Mouse (Mus musculus) myocyte (in vitro differentiated cells): ENCODE measurements around the gene Glis3. TPM values are rescaled to one million over a fixed set of nuclear protein-coding genes. Genes with fewer than 3 reads are reported as not detected.

Experiments
- H3K27me3 ChIP-seq: one replicate; pipeline ENCODE4 v1.6.1; 2011; ENCODE audit not compliant: control insufficient read depth, insufficient read depth, insufficient read length
- H3K36me3 ChIP-seq: one replicate; pipeline ENCODE4 v1.6.1; 2011; ENCODE audit not compliant: control insufficient read depth, insufficient read depth
- H3K4me2 ChIP-seq: one replicate; pipeline ENCODE4 v1.6.1; 2011; ENCODE audit warnings: low read depth, control low read depth
- H3K4me3 ChIP-seq: one replicate; pipeline ENCODE4 v1.5.1; 2011; ENCODE audit warnings: mild to moderate bottlenecking, control low read depth, moderate library complexity
- H3K79me2 ChIP-seq: one replicate; pipeline ENCODE4 v1.6.1; 2011; ENCODE audit not compliant: control insufficient read depth, insufficient read depth
- H3ac ChIP-seq: one replicate; pipeline ENCODE4 v1.6.1; 2011; ENCODE audit not compliant: control insufficient read depth, insufficient read length
- CEBPB ChIP-seq: IDR thresholded peaks from 2 replicates; pipeline ENCODE4 v1.6.1; 2011; ENCODE audit warnings: mild to moderate bottlenecking, moderate library complexity; ENCODE audit not compliant: poor library complexity, insufficient read depth, severe bottlenecking
- E2F4 ChIP-seq: IDR thresholded peaks from one replicate; pipeline ENCODE4 v1.6.1; 2011; ENCODE audit warnings: mild to moderate bottlenecking, control low read depth, moderate library complexity; ENCODE audit not compliant: insufficient read depth
- MAX ChIP-seq: IDR thresholded peaks from one replicate; pipeline ENCODE4 v1.6.1; 2011; ENCODE audit warnings: low read depth, mild to moderate bottlenecking, control low read depth
- MYOD1 ChIP-seq, 3 experiments: IDR thresholded peaks; one replicate each; pipeline ENCODE4 v1.6.1; 2011; ENCODE audit warnings: control low read depth in 2 of 3, low read depth in 2 of 3, mild to moderate bottlenecking in 2 of 3, moderate library complexity in 1 of 3; ENCODE audit not compliant: insufficient read length in 2 of 3, control insufficient read depth in 1 of 3
- MYOG ChIP-seq, 3 experiments: IDR thresholded peaks; one replicate each; pipeline ENCODE4 v1.6.1; 2011; ENCODE audit warnings: control low read depth in 2 of 3, low read depth in 2 of 3, mild to moderate bottlenecking in 2 of 3; ENCODE audit not compliant: insufficient read length in 2 of 3, control insufficient read depth in 1 of 3, insufficient read depth in 1 of 3
- POLR2A ChIP-seq: IDR thresholded peaks from one replicate; pipeline ENCODE4 v1.6.1; 2011; ENCODE audit warnings: low read depth, mild to moderate bottlenecking, control low read depth, moderate library complexity; ENCODE audit not compliant: insufficient read length
- POLR2AphosphoS2 ChIP-seq: IDR thresholded peaks from one replicate; pipeline ENCODE4 v1.6.1; 2011; ENCODE audit warnings: low read depth, control low read depth; ENCODE audit not compliant: insufficient read length
- REST ChIP-seq: IDR thresholded peaks from one replicate; pipeline ENCODE4 v1.6.1; 2011; ENCODE audit warnings: mild to moderate bottlenecking, control low read depth, moderate library complexity; ENCODE audit not compliant: insufficient read depth, insufficient read length
- SRF ChIP-seq: IDR thresholded peaks from one replicate; pipeline ENCODE4 v1.6.1; 2011; ENCODE audit warnings: low read depth; ENCODE audit not compliant: control insufficient read depth, insufficient read length
- TCF12 ChIP-seq: IDR thresholded peaks from one replicate; pipeline ENCODE4 v1.6.1; 2011; ENCODE audit warnings: mild to moderate bottlenecking, control low read depth; ENCODE audit not compliant: poor library complexity, insufficient read depth, severe bottlenecking
- TCF3 ChIP-seq: IDR thresholded peaks from one replicate; pipeline ENCODE4 v1.6.1; 2011; ENCODE audit warnings: low read depth, control low read depth; ENCODE audit not compliant: insufficient read length
- USF1 ChIP-seq: IDR thresholded peaks from one replicate; pipeline ENCODE4 v1.6.1; 2011; ENCODE audit warnings: low read depth, mild to moderate bottlenecking, control low read depth, moderate library complexity
- polyA plus RNA-seq: library from polyadenylated mRNA; unstranded; fragments of >200 nt; fragmentation: generic; extraction: Trizol; gene quantifications from one replicate; pipeline ENCODE4 v1.2.1, GENCODE M21; 2012; ENCODE audit warnings: missing spikeins

Glis3 gene
- polyA plus RNA-seq, 1 experiment, result 0.79 TPM

DNA sequence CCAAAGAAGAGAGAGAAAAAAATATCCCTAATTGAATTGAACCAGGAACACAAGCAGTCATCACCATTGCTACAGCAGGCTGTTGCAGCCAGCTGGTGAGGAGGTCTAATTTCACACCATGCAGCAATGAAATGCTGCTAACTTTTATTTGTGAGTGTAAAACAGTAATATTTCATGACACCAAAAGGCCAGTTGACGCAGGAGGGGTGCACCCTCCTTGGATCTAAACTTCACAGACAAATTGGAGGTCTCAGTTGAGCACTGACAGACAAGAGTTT is 284.4 kb downstream of the Glis3 start:
- TF ChIP-seq MYOG (IDR thresholded peaks at IDR 0.05; ENCODE audit: control insufficient read depth in 1 of 3, insufficient read depth in 1 of 3, insufficient read length in 2 of 3, low read depth in 2 of 3) (no peak), REST (no peak), MYOD1 (IDR thresholded peaks at IDR 0.05; ENCODE audit: control insufficient read depth in 1 of 3, insufficient read length in 2 of 3, low read depth in 2 of 3) (no peak), CEBPB (no peak), SRF (no peak), POLR2A (no peak), POLR2AphosphoS2 (no peak), TCF3 (no peak), MAX (no peak), E2F4 (no peak), TCF12 (no peak)
- H3K4me2 ChIP-seq, result no peak overlapping the region
- H3K36me3 ChIP-seq, result no peaks in the 10 kb centered on the region
- no peak overlapping the region for H3ac ChIP-seq
- H3K4me3 ChIP-seq, result no peak overlapping the region
- H3K79me2 ChIP-seq, result no peaks in the 10 kb centered on the region
- H3K27me3 ChIP-seq, result no peaks in the 10 kb centered on the region

DNA sequence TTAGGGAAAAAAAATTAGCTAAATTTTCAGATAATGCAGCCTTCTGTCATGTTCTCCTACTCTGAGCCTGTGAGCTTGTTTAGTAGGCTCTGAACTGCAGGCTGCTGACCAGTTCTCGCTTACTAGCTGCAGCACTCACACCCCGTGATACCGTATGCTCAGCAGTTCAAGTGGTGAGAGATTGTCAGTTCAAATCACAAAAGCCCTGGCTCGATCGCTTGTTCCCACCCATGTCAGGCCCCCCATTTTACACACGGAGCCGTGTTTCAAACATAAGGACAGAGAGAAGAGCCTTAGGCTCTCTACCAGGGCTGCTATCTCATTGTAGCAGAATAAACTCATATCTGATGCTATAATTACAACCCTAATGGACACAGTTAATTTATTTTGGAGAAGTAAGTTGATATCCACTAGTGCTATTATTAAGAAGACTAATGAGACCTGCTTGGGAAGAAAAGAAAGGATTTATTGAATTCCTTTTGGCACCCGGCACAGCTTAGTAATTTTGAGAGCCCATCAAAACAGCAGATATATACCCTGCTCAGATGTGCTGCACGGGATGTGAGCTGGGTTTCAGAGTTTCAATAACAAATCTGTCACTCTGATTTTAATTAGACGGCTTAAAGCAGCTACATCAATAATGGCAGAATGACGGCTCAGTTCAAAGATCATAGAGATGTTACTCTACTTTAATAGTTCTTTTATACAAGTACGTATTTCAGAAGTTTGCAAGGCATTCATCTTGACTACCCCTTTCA is 284.9 kb downstream of the Glis3 start:
- TF ChIP-seq POLR2A (no peak), MYOD1 (IDR thresholded peaks at IDR 0.05; ENCODE audit: control insufficient read depth in 1 of 3, insufficient read length in 2 of 3, low read depth in 2 of 3) (no peak), TCF12 (no peak), TCF3 (no peak), MYOG (IDR thresholded peaks at IDR 0.05; ENCODE audit: control insufficient read depth in 1 of 3, insufficient read depth in 1 of 3, insufficient read length in 2 of 3, low read depth in 2 of 3) (no peak), SRF (no peak)
- H3K4me2 ChIP-seq, result no peak overlapping the region

DNA sequence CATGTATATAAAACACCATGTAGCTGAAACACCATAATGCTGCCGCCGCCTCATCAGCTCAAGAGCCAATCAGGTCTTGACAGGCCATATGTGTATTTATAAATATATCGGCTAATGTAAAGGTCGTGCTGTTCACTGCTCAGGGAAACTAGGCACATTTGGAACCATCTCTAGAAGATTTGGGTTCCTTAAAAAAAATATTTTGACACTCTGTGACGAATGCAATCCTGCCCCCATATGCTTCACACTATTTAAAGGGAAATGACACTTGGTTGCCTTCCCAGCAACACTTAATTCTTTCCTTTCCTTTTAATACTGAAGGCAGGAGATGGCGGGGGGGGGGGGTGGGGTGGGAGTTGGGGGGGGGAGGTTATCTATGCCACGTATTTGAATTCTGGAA is 286.1 kb downstream of the Glis3 start:
- TF ChIP-seq USF1 (no peak), POLR2AphosphoS2 (no peak), E2F4 (no peak), SRF (no peak), POLR2A (no peak), CEBPB (no peak), REST (no peak), MAX (no peak), MYOD1 (IDR thresholded peaks at IDR 0.05; ENCODE audit: control insufficient read depth in 1 of 3, insufficient read length in 2 of 3, low read depth in 2 of 3) (no peak)
- H3K4me2 ChIP-seq, result no peak overlapping the region
- H3K79me2 ChIP-seq, result no peaks in the 10 kb centered on the region
- no peaks in the 10 kb centered on the region for H3K27me3 ChIP-seq
- no peak overlapping the region for H3ac ChIP-seq
- H3K36me3 ChIP-seq, result no peaks in the 10 kb centered on the region
- H3K4me3 ChIP-seq, result no peak overlapping the region

More for the DNA sequence above, 284.9 kb downstream of the Glis3 start:
- H3K79me2 ChIP-seq, result no peaks in the 10 kb centered on the region
- no peaks in the 10 kb centered on the region for H3K36me3 ChIP-seq
- H3ac ChIP-seq, result no peak overlapping the region
- H3K27me3 ChIP-seq, result no peaks in the 10 kb centered on the region
- no peak overlapping the region for H3K4me3 ChIP-seq

DNA sequence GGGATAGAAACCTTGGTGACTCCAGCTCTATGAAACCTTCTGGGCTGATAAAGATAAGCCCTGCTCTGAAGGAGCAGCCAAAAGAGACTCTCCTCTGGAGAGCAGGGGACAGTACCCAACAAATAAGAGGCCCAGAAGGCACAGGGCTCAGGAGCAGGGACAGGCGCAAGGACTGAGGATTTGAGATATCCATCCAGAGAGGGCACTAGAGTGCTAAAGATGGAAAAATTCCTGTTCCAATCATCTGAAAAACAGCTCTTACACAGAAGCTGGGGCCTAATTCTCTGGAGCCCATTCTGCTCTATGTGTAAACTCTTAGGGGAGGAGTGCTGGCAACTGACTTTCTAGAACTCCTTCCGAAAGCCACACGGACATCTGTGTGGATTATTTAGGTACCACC is 287.0 kb downstream of the Glis3 start:
- H3K36me3 ChIP-seq, result no peaks in the 10 kb centered on the region
- H3K27me3 ChIP-seq, result no peaks in the 10 kb centered on the region
- no peak overlapping the region for H3ac ChIP-seq
- no peak overlapping the region for H3K4me2 ChIP-seq
- no peak for TF ChIP-seq TCF12
- TF ChIP-seq USF1, result no peak
- TF ChIP-seq MAX, result no peak
- no peak for TF ChIP-seq POLR2A
- no peak for TF ChIP-seq CEBPB
- no peak for TF ChIP-seq MYOD1 (IDR thresholded peaks at IDR 0.05; ENCODE audit: control insufficient read depth in 1 of 3, insufficient read length in 2 of 3, low read depth in 2 of 3)
- TF ChIP-seq TCF3, result no peak
- H3K4me3 ChIP-seq, result no peak overlapping the region
- no peaks in the 10 kb centered on the region for H3K79me2 ChIP-seq

DNA sequence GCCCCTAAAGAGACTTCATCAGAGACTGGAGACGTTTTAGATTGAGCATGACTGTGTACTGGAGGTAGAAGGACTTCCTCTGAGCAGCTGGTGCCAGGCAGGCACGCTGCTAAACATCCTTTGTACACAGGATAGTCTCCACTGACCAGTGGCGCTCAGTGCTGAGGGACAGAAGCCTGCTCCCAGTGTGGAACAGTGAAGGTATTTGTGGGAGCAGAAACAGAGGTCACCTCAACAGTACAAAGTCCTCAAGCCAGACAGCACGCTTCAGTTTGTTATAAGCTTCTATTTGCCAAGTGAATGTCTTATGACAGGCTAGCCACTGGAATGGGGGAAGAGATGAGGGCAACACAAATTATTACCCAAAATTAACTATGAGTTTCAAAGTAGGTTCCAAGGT is 289.0 kb downstream of the Glis3 start:
- no peaks in the 10 kb centered on the region for H3K36me3 ChIP-seq
- TF ChIP-seq POLR2AphosphoS2 (no peak), MYOG (IDR thresholded peaks at IDR 0.05; ENCODE audit: control insufficient read depth in 1 of 3, insufficient read depth in 1 of 3, insufficient read length in 2 of 3, low read depth in 2 of 3) (no peak), TCF12 (no peak), MAX (no peak), TCF3 (no peak), E2F4 (no peak), CEBPB (no peak), REST (no peak), POLR2A (no peak), MYOD1 (IDR thresholded peaks at IDR 0.05; ENCODE audit: control insufficient read depth in 1 of 3, insufficient read length in 2 of 3, low read depth in 2 of 3) (no peak), USF1 (no peak), SRF (no peak)

More for the DNA sequence above, 289.0 kb downstream of the Glis3 start:
- H3ac ChIP-seq, result no peak overlapping the region
- no peak overlapping the region for H3K4me3 ChIP-seq
- H3K27me3 ChIP-seq, result no peaks in the 10 kb centered on the region
- no peaks in the 10 kb centered on the region for H3K79me2 ChIP-seq
- no peak overlapping the region for H3K4me2 ChIP-seq
